Mouse (Mus musculus) spleen, adult 2 months (tissue): ENCODE data around the gene Il10rb. TPM values are rescaled to one million over a fixed set of nuclear protein-coding genes. Genes with fewer than 3 reads are reported as not detected.

ENCODE experiments used
- DNase-seq, 2 experiments: peaks; one replicate each; pipeline versions ENCODE4 v3.0.0 to v3.0.0-alpha.2; 2012 to 2021; ENCODE audit warnings: low spot score in 2 of 2, low read depth in 1 of 2
- H3K27ac ChIP-seq: fragments of 200-500 bp; 2 replicates; pipeline ENCODE4 v1.5.1; 2012; ENCODE audit warnings: low read length, inconsistent platforms; ENCODE audit not compliant: insufficient read depth
- H3K27me3 ChIP-seq: fragments of 200-500 bp; 2 replicates; pipeline ENCODE4 v1.6.1; 2012; ENCODE audit warnings: mild to moderate bottlenecking, moderate library complexity, low read length, inconsistent platforms; ENCODE audit not compliant: control insufficient read depth, insufficient read depth
- H3K36me3 ChIP-seq: fragments of 200-500 bp; 2 replicates; pipeline ENCODE4 v1.6.1; 2012; ENCODE audit warnings: mild to moderate bottlenecking, low read length, inconsistent platforms; ENCODE audit not compliant: control insufficient read depth, insufficient read depth
- H3K4me1 ChIP-seq: fragments of 200-500 bp; 2 replicates; pipeline ENCODE4 v1.6.1; 2011; ENCODE audit warnings: inconsistent platforms; ENCODE audit not compliant: control insufficient read depth, insufficient read depth, insufficient read length
- H3K4me3 ChIP-seq: fragments of 200-500 bp; 2 replicates; pipeline ENCODE4 v1.5.1; 2011; ENCODE audit warnings: mild to moderate bottlenecking, inconsistent platforms; ENCODE audit not compliant: insufficient read depth, insufficient read length; ENCODE audit errors: extremely low read depth
- CTCF ChIP-seq: fragments of 200-500 bp; IDR thresholded peaks from 2 replicates; pipeline ENCODE4 v1.5.1; 2011; ENCODE audit warnings: mild to moderate bottlenecking, inconsistent platforms; ENCODE audit not compliant: insufficient read depth, insufficient read length, insufficient replicate concordance; ENCODE audit errors: extremely low read depth
- POLR2A ChIP-seq: fragments of 200-500 bp; IDR thresholded peaks from 2 replicates; pipeline ENCODE4 v1.6.1; 2011; ENCODE audit warnings: low read depth, low read length, inconsistent platforms
- WGBS: fragments of 180-500 bp; shearing (Covaris S2); methylation state at CpG from one replicate; pipeline ENCODE4 v1.1.7; 2018; 5-methylcytosine and 5-hydroxymethylcytosine counted together
- polyA plus RNA-seq: library from polyadenylated mRNA; depleted of rRNA; stranded (reverse); fragments of >200 nt; gene quantifications from 2 replicates; pipeline ENCODE4 v1.2.3, GENCODE M21; 2012

Gene Il10rb
- polyA plus RNA-seq, 1 experiment: 43.8 TPM

- H3K27ac ChIP-seq: peak overlapping the region; percentile 66
Observed at GRCm38 (mm10) chr16:91447512-91447900, 41.5 kb downstream of the Il10rb start.

GRCm38 (mm10) chr16:91448088-91448487, 42.1 kb downstream of the Il10rb start:
- WGBS: 60% methylated on average over 5 of the region's 5 CpGs
- no peak for TF ChIP-seq CTCF
- TF ChIP-seq POLR2A: no peak

More at GRCm38 (mm10) chr16:91447512-91447900, 41.5 kb downstream of the Il10rb start:
- TF ChIP-seq POLR2A: no peak
- TF ChIP-seq CTCF: no peak
- WGBS: 72% methylated on average over 6 of the region's 6 CpGs
- no peaks in the 10 kb centered on the region for H3K36me3 ChIP-seq
- peaks cover 37% of the 10 kb centered on the region for H3K4me1 ChIP-seq
- no peak overlapping the region for H3K4me3 ChIP-seq
- H3K27me3 ChIP-seq: no peaks in the 10 kb centered on the region
- no peak for DNase-seq

GRCm38 (mm10) chr16:91448895-91449294, 42.9 kb downstream of the Il10rb start:
- TF ChIP-seq POLR2A (no peak), CTCF (no peak)
- Histone ChIP-seq H3K27ac (peak overlapping the region; percentile 66; the same call in 1 of the 2 replicates), H3K27me3 (no peaks in the 10 kb centered on the region), H3K4me1 (peaks cover 49% of the 10 kb centered on the region), H3K36me3 (no peaks in the 10 kb centered on the region), H3K4me3 (no peak overlapping the region)
- DNase-seq: no peak
- WGBS: 80% methylated on average over 7 of the region's 7 CpGs

More at GRCm38 (mm10) chr16:91448088-91448487, 42.1 kb downstream of the Il10rb start:
- DNase-seq: no peak
- no peak overlapping the region for H3K4me3 ChIP-seq
- H3K27me3 ChIP-seq: no peaks in the 10 kb centered on the region
- peaks cover 42% of the 10 kb centered on the region for H3K4me1 ChIP-seq
- no peaks in the 10 kb centered on the region for H3K36me3 ChIP-seq
- H3K27ac ChIP-seq: peak overlapping the region; percentile 66

- WGBS: 93% methylated on average over 12 of the region's 12 CpGs
- no peak overlapping the region for H3K27ac ChIP-seq
- no peak overlapping the region for H3K4me3 ChIP-seq
- no peaks in the 10 kb centered on the region for H3K27me3 ChIP-seq
- no peak for DNase-seq
- no peaks in the 10 kb centered on the region for H3K36me3 ChIP-seq
- peaks cover 48% of the 10 kb centered on the region for H3K4me1 ChIP-seq
- no peak for TF ChIP-seq POLR2A
- TF ChIP-seq CTCF: no peak
Observed at GRCm38 (mm10) chr16:91450137-91451064, 44.4 kb downstream of the Il10rb start.

- TF ChIP-seq POLR2A: no peak
- peak overlapping the region; percentile 90 for H3K27ac ChIP-seq
- no peaks in the 10 kb centered on the region for H3K27me3 ChIP-seq
- DNase-seq: peak in 1 of 2 experiments; percentile 66
- H3K4me1 ChIP-seq: peaks cover 44% of the 10 kb centered on the region
- WGBS: 7% methylated on average over 2 of the region's 2 CpGs
- no peaks in the 10 kb centered on the region for H3K36me3 ChIP-seq
- H3K4me3 ChIP-seq: no peak overlapping the region
Observed at GRCm38 (mm10) chr16:91451949-91452348, 46.0 kb downstream of the Il10rb start.

- Histone ChIP-seq H3K4me1 (peaks cover 40% of the 10 kb centered on the region), H3K4me3 (no peak overlapping the region), H3K27me3 (no peaks in the 10 kb centered on the region), H3K36me3 (no peaks in the 10 kb centered on the region), H3K27ac (peak overlapping the region; percentile 90)
- WGBS: 9% methylated on average over 6 of the region's 6 CpGs
- TF ChIP-seq CTCF: no peak
- TF ChIP-seq POLR2A: no peak
- no peak for DNase-seq
Observed at GRCm38 (mm10) chr16:91452363-91452896, 46.5 kb downstream of the Il10rb start.
